Comparison of ENCODE assay signal across 8 mouse cellular contexts in genomic region chr6:31564182-31564531, GRCm38 (mm10). TPM values are rescaled to one million over a fixed set of nuclear protein-coding genes. Genes with fewer than 3 reads are reported as not detected.
DNase-seq lines count a peak whose midpoint lies in the region; ATAC-seq lines count a peak whose summit lies in the region.

No protein-coding gene starts in this region.

- H3K27ac ChIP-seq in limb, embryonic 12.5 days: no peak overlapping the region
- no peak overlapping the region for H3K27ac ChIP-seq in stomach, embryonic 14.5 days (ENCODE audit: low read length)

- no peak for ATAC-seq in erythroblast, adult 5-6 weeks (replicated peaks; ENCODE audit: low FRiP score, poor library complexity, severe bottlenecking)
- ATAC-seq in megakaryocyte, adult 5-6 weeks (ENCODE audit: poor library complexity, severe bottlenecking): no peak
- ATAC-seq in limb, embryonic 12.5 days (ENCODE audit: insufficient number of reproducible peaks, insufficient read depth, low FRiP score, low TSS enrichment, low read depth): peak; percentile 27; the same call in 1 of the 2 replicates
- ATAC-seq in stomach, embryonic 14.5 days (ENCODE audit: insufficient number of reproducible peaks, insufficient read depth, low FRiP score, low read depth): no peak; the same call in 1 of the 2 replicates

- no peaks in the 10 kb centered on the region for H3K9me3 ChIP-seq in erythroblast, embryonic 14.5 days (ENCODE audit: control insufficient read depth, low read length)
- no peaks in the 10 kb centered on the region for H3K9me3 ChIP-seq in megakaryocyte, embryonic 14.5 days
- no peaks in the 10 kb centered on the region for H3K9me3 ChIP-seq in limb, embryonic 12.5 days
- H3K9me3 ChIP-seq in stomach, embryonic 14.5 days (ENCODE audit: control insufficient read depth, low read depth, low read length): no peaks in the 10 kb centered on the region

- peaks cover 73% of the 10 kb centered on the region for H3K4me1 ChIP-seq in erythroblast, embryonic 14.5 days (ENCODE audit: control insufficient read depth)
- peaks cover 86% of the 10 kb centered on the region for H3K4me1 ChIP-seq in megakaryocyte, embryonic 14.5 days
- peaks cover 36% of the 10 kb centered on the region; the same call in 1 of the 2 replicates for H3K4me1 ChIP-seq in limb, embryonic 12.5 days (replicated peaks)
- peaks cover 8% of the 10 kb centered on the region for H3K4me1 ChIP-seq in stomach, embryonic 14.5 days (ENCODE audit: control insufficient read depth, insufficient read depth, low read length)

- peak overlapping the region; percentile 69 for H3K4me3 ChIP-seq in erythroblast, embryonic 14.5 days (replicated peaks)
- peak overlapping the region; percentile 98 for H3K4me3 ChIP-seq in megakaryocyte, embryonic 14.5 days (replicated peaks)
- peak overlapping the region; percentile 64 for H3K4me3 ChIP-seq in limb, embryonic 12.5 days (replicated peaks)
- H3K4me3 ChIP-seq in stomach, embryonic 14.5 days (ENCODE audit: low read depth, low read length): peak overlapping the region; percentile 56

- H3K27me3 ChIP-seq in erythroblast, embryonic 14.5 days (ENCODE audit: control insufficient read depth): peaks cover 47% of the 10 kb centered on the region
- H3K27me3 ChIP-seq in megakaryocyte, embryonic 14.5 days (replicated peaks): no peaks in the 10 kb centered on the region
- H3K27me3 ChIP-seq in limb, embryonic 12.5 days: peaks cover 97% of the 10 kb centered on the region
- peaks cover 7% of the 10 kb centered on the region for H3K27me3 ChIP-seq in stomach, embryonic 14.5 days (ENCODE audit: control insufficient read depth, insufficient read depth, low read length)

- WGBS in limb, embryonic 12.5 days: under 1% methylated on average over 18 of the region's 18 CpGs
- 1% methylated on average over 18 of the region's 18 CpGs for WGBS in stomach, embryonic 14.5 days

- H3K4me2 ChIP-seq in limb, embryonic 12.5 days: peak overlapping the region; percentile 92
- peak overlapping the region; percentile 95 for H3K4me2 ChIP-seq in stomach, embryonic 14.5 days (replicated peaks; ENCODE audit: low read depth, low read length)

- peaks cover 5% of the 10 kb centered on the region; the same call in 1 of the 2 replicates for H3K36me3 ChIP-seq in erythroblast, embryonic 14.5 days (ENCODE audit: control insufficient read depth)
- peaks cover 9% of the 10 kb centered on the region for H3K36me3 ChIP-seq in megakaryocyte, embryonic 14.5 days (replicated peaks; ENCODE audit: low read length)
- no peaks in the 10 kb centered on the region for H3K36me3 ChIP-seq in limb, embryonic 12.5 days
- H3K36me3 ChIP-seq in stomach, embryonic 14.5 days (ENCODE audit: control insufficient read depth, insufficient read depth, low read length): no peaks in the 10 kb centered on the region

- H3K9ac ChIP-seq in limb, embryonic 12.5 days (replicated peaks): peak overlapping the region; percentile 61; the same call in 1 of the 2 replicates
- peak overlapping the region; percentile 21; the same call in 1 of the 2 replicates for H3K9ac ChIP-seq in stomach, embryonic 14.5 days (replicated peaks; ENCODE audit: low read depth, low read length)

- DNase-seq in layer of hippocampus, adult 11-12 months (ENCODE audit: low spot score): no peak
- no peak for DNase-seq in kidney, postnatal 10 days

RNA-seq across cellular contexts. Expression of gene Podxl, which starts 0.4 kb away (rescaled TPM):
- polyA plus RNA-seq in erythroblast, embryonic 14.5 days (2012): 0.23 and 0.29 TPM in 2 replicates
- total RNA-seq in erythroblast, adult 5-6 weeks (2015; ENCODE audit: low replicate concordance): not detected in 2 replicates
- total RNA-seq in erythroblast, adult 5-6 weeks (2017; ENCODE audit: low replicate concordance): not detected in 2 replicates
- 27.7 and 50.7 TPM in 2 replicates for polyA plus RNA-seq in megakaryocyte, embryonic 14.5 days (2012; ENCODE audit: insufficient read depth, low replicate concordance)
- not detected in 2 replicates for total RNA-seq in megakaryocyte, adult 5-6 weeks (2015)
- total RNA-seq in megakaryocyte, adult 5-6 weeks (2017): not detected in 2 replicates
- polyA plus RNA-seq in limb, embryonic 12.5 days (2016; fragmentation: Nextera tagmentation; extraction: Ambion mirVana): 5.8 and 7.3 TPM in 2 replicates
- 20.8 and 23.6 TPM in 2 replicates for polyA plus RNA-seq in stomach, embryonic 14.5 days (2014; fragmentation: Nextera tagmentation; extraction: Ambion mirVana)
